Mouse (Mus musculus): ENCODE data around the gene Ccdc15.

Ccdc15 gene

DNA sequence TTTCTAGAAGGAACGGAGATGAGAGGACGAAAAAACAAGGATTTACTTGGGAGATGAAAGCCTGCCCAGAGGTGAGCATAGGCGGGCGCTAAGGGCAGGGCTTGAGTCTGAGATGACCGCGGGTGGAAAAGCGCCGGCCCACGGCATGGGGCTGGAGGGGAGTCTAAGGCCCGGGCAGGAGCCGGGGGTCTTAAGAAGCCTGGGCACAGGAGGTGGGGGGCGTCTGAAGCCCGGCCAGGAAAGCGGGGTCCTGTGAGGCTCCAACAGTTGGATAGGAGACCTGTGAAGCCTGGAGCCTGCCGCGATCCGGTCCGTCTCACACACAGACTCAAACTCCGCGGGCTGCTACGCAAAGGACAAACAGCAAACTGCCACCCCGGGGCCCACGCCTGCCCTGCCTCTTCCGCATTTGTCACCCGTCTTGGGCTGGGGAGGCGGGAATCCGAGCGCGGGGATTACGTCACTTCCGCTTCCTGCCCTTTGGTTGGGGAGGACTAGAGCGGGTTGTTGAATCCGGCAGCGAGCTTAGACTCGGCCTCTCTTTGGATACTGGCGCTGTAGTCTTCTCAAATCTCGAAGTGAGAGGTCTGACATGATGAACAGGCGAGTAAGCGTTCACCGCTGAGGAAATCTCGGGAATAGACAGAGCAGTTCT is at the start of gene Ccdc15:
Ccdc15 (minus strand) TSS at position 445 of the 655 bp plus-strand sequence.
- DNase-seq (ENCODE audit: low spot score in 2 of 2), result peak; percentile 97 to 98

DNA sequence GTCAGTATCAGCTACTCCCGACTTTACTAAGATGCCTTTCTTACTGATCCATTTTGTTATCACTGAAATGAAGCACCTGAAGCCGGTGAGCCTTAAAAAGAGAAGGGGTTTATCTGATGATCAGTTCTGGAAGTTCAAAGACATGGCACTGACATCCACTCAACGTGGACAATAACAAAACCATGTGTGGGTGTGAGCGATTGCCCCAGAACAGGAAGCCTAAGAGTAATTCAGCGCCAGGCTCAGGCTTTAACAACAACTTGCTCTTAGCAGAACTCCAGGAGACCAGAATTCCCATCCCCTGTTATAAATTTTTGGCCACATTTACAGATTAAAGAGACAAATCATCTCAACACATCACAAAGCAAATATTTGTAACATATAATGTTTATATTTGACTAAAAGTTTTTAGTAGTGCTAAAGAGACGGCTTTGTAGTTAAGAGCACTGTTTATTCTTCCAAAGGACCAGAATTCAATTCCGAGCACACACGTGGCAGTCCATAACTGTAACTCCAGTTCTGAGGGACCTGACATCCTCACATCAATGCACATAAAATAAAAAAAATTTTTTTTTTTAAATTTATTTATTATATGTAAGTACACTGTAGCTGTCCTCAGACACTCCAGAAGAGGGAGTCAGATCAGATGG is 45.4 kb upstream of the Ccdc15 start:
- DNase-seq (ENCODE audit: low spot score in 2 of 2), result no peak

DNA sequence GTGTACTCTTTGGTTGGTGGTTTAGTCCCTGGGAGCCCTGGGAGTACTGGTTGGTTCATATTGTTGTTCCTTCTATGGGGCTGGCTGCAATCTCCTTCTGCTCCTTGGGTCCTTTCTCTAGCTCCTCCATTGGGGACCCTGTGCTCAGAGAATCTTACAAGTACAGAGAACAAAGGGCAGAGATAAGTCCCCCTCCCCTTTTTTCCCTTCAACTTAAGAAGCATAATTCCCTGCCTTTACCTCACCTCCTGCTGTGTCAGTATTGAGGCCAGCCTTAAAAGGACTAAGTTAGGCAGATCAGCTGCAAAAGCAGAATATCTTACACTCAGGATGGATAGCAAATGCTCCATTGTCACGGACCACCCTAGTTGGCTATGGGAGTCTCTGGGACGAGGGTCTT is 43.8 kb upstream of the Ccdc15 start:
- DNase-seq (ENCODE audit: low spot score in 2 of 2), result no peak

DNA sequence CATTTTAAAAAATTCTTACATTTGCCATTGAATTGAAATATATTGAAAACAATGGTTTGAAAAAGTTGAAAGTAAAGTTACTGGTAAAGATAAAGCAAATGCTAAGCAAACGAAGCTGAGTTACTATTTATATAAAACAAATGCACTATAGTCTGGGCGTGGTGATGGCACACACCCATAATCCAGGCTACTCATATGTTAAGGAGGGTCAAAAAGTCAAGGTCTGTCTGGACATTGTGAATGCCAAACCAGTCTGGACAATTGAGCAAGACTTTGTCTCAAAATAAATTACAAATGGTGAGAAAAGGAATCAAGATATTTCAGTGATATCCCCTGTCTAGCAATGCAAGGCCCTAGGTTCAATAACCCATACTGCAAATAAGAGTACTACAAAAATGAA is 42.7 kb upstream of the Ccdc15 start:
- DNase-seq (ENCODE audit: low spot score in 2 of 2), result no peak

- DNase-seq (ENCODE audit: low spot score in 2 of 2), result no peak
Measured at GRCm38 (mm10) chr9:37384284-37385182, 36.3 kb upstream of the Ccdc15 start.

DNA sequence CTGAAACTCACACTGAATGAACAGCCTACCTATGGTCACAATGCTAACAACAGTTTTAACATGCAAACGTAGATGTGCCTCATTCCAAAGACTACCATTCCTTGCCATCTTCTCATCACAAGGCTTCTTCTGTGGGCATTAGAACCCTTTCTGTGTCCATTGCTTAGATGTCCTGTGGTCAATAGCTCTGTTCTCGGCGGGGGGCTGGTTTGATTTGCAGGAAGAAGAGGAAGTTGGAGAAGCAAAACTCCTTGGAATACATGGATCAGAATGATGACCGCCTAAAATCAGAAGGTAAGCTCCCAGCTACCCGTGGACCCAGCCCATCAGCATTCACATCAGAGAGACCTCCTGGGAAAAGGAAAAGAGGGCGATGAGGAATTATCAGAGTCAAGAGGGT is 34.9 kb upstream of the Ccdc15 start:
- no peak for DNase-seq (ENCODE audit: low spot score in 2 of 2)

- DNase-seq (ENCODE audit: low spot score in 2 of 2), result no peak
Measured at GRCm38 (mm10) chr9:37375718-37376117, 27.5 kb upstream of the Ccdc15 start.

DNA sequence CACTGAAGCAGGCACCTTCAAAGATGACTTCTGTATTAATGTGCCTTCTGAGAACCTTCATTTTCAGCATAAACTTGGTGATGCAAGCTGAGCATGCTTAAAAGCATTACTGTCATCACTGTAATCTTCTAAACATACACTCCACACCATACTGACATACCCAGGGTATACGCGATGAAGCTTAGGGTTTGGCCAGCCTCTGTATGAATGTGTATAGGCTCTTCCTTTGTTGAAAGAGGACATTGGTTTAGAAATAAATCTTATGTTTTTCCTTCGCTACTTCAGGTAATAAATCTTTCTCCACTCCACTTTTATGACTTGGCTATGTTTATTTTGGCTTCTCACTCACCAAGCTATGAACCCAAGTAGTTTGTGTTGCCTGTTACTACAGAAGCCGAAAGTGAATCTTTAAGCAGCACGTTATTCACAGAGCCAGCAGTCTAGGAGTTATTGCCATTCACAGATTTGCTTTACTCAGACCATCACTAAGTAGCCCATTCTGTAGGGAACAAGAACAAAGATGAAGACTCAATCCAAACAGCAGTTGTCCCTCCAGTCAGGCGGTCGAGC is 23.1 kb upstream of the Ccdc15 start:
- DNase-seq (ENCODE audit: low spot score in 2 of 2), result no peak

DNA sequence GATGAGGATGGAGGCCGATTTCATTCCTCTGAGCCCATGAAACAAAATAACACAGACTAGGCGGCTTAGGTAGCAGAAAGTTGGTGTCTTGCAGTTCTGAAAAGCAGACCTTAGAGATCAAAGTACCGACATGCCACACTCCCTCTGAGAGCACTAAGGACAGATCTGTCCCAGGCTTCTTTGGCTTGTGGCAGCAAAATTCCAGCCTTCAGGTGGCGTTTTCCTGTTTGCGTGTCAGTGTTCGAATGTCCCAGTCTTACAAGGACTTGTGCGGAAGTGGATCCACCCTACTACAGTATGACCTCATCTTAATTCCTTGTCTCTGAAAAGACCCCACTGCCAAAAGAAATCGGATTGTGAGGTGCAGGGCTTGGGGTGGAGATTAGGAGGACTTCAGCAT is 20.6 kb upstream of the Ccdc15 start:
- no peak for DNase-seq (ENCODE audit: low spot score in 2 of 2)

GRCm38 (mm10) chr9:37368081-37368830 is 20.0 kb upstream of the Ccdc15 start:
- no peak for DNase-seq (ENCODE audit: low spot score in 2 of 2)

- no peak for DNase-seq (ENCODE audit: low spot score in 2 of 2)
Measured at GRCm38 (mm10) chr9:37367301-37368080, 19.3 kb upstream of the Ccdc15 start, which contains the start of gene Hepacam. Hepacam (plus strand) TSS chr9:37367351.

GRCm38 (mm10) chr9:37365706-37366105 is 17.5 kb upstream of the Ccdc15 start:
- no peak for DNase-seq (ENCODE audit: low spot score in 2 of 2)

- no peak for DNase-seq (ENCODE audit: low spot score in 2 of 2)
Measured at GRCm38 (mm10) chr9:37364392-37364791, 16.2 kb upstream of the Ccdc15 start.

- DNase-seq (ENCODE audit: low spot score in 2 of 2), result no peak
Measured at GRCm38 (mm10) chr9:37363551-37363950, 15.3 kb upstream of the Ccdc15 start.

DNA sequence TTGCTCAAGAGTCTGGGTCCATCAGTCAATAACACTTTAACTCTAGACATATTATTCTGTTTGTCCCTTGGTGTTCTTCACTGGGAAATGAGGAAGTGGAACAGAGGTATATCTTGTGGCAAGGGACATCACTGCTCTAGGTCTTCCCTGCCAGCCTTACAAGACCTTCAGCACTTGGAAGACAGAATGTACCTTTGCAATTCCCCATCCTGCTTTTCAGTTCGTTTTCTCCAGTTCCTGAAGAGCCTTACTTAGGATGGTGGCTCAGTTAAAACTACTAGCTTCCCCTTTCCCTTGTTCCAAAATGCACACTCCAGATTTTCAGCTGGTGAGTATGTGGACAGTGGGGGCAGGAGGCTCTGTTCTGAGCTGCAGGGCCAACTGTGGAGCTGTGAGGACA is 14.6 kb upstream of the Ccdc15 start:
- DNase-seq (ENCODE audit: low spot score in 2 of 2), result no peak

DNA sequence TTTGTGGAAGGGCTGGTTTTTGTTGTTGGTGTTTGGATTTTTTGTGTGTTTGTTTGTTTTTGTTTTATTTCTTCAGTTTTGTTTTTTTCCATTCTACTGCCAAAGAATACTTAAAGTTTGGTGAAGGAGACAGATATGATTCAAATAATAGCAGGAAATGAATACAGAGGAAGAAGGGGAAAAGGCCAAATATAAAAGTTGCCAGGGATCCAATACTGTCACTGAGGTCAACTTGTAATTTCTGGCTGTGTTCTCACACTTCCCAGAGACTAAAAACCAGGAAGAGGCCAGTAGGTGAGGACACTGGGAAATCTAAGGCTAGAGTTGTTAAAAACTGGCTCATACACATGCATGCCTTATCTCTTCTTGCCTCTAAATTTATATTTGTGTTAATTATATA is 13.9 kb upstream of the Ccdc15 start:
- DNase-seq (ENCODE audit: low spot score in 2 of 2), result no peak

DNA sequence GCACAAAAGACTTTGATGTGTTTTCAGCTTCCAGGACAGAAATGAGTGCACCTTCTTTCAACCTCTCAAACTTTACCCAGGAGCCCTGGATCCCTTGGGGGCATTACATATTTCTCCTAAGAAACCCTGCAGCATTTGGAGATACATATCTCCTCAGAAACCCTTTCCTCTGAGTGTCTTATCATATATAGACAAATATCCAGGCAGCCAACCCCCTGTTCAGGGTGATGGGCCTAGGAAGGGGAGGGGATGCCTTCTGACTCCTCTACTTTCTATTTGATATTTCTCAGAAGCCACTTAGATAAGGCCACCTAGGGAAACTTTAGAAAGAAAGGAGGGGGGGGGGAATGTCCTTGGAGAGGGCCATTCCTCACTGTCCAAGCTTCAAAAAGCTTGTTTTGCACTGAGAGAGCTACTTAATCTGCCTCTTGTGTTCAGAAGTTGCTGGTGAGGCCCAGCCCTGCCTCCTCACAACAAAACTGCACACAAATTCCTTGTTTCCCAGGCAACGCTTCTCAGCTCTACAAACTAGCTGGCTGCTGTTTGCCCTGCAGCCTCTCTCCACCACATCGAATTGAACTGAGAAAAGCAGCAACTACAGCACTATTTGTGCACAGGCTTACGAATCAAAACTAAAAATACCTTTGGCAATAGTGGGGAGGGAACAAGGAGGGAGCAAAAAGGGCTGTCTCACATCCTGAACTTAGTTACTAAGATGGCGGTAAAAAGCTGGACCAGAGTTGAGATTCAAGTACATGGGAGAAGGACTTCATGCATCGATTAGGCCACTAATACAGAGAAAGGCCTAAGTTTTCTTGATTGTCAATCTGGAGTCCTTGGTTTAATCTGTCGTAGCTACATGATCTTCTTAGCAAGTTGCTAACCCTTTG is 11.3 kb upstream of the Ccdc15 start:
- DNase-seq (ENCODE audit: low spot score in 2 of 2), result peak; percentile 63 to 86

GRCm38 (mm10) chr9:37358713-37359330 is 10.6 kb upstream of the Ccdc15 start:
- DNase-seq (ENCODE audit: low spot score in 2 of 2), result peak; percentile 43 to 47

- no peak for DNase-seq (ENCODE audit: low spot score in 2 of 2)
Measured at GRCm38 (mm10) chr9:37354485-37354884, 6.3 kb upstream of the Ccdc15 start.
